Mouse (Mus musculus) limb, embryonic 14.5 days (tissue): ENCODE data around the gene C1ra. TPM values are rescaled to one million over a fixed set of nuclear protein-coding genes. Genes with fewer than 3 reads are reported as not detected.

Experiments used
- ATAC-seq: fragments of 200-750 bp; cut with Nextera tagmentation; 2 replicates; pipeline ENCODE4 v1.8.0; 2017; ENCODE audit warnings: low read depth, moderate number of reproducible peaks, moderate TSS enrichment; ENCODE audit not compliant: low FRiP score
- DNase-seq: peaks from one replicate; pipeline ENCODE4 v3.0.0-alpha.2; 2015; ENCODE audit warnings: low spot score
- H3K27ac ChIP-seq: fragments of 300-500 bp; sonication (generic); replicated peaks from 2 replicates; pipeline ENCODE4 v1.5.1; 2014; ENCODE audit warnings: low read depth, mild to moderate bottlenecking, low read length, moderate library complexity, mixed read lengths
- H3K27me3 ChIP-seq: fragments of 300-500 bp; sonication (generic); 2 replicates; pipeline ENCODE4 v1.6.1; 2014; ENCODE audit warnings: low read length, mixed read lengths; ENCODE audit not compliant: control insufficient read depth, insufficient read depth
- H3K36me3 ChIP-seq: fragments of 300-500 bp; sonication (generic); 2 replicates; pipeline ENCODE4 v1.6.1; 2014; ENCODE audit warnings: mild to moderate bottlenecking, low read length, moderate library complexity, mixed read lengths; ENCODE audit not compliant: control insufficient read depth, insufficient read depth
- H3K4me1 ChIP-seq: fragments of 300-500 bp; sonication (generic); 2 replicates; pipeline ENCODE4 v1.6.1; 2014; ENCODE audit warnings: antibody characterized with exemption, low read length, mixed read lengths; ENCODE audit not compliant: control insufficient read depth, insufficient read depth
- H3K4me2 ChIP-seq: fragments of 300-500 bp; sonication (generic); replicated peaks from 2 replicates; pipeline ENCODE4 v1.6.1; 2014; ENCODE audit warnings: low read depth, mild to moderate bottlenecking, low read length, moderate library complexity; ENCODE audit not compliant: severe bottlenecking
- H3K4me3 ChIP-seq: fragments of 300-500 bp; sonication (generic); replicated peaks from 2 replicates; pipeline ENCODE4 v1.5.1; 2014; ENCODE audit warnings: low read length
- H3K9ac ChIP-seq: fragments of 300-500 bp; sonication (generic); 2 replicates; pipeline ENCODE4 v1.6.1; 2014; ENCODE audit warnings: mild to moderate bottlenecking, low read depth, low read length, moderate library complexity; ENCODE audit not compliant: severe bottlenecking
- H3K9me3 ChIP-seq: fragments of 300-500 bp; sonication (generic); 2 replicates; pipeline ENCODE4 v1.6.1; 2016; ENCODE audit warnings: low read length; ENCODE audit not compliant: control insufficient read depth
- POLR2A ChIP-seq: fragments of 200-500 bp; IDR thresholded peaks from 2 replicates; pipeline ENCODE4 v1.8.0; 2012; ENCODE audit warnings: inconsistent platforms, mild to moderate bottlenecking, moderate library complexity, borderline replicate concordance; ENCODE audit not compliant: insufficient read depth, insufficient read length; ENCODE audit errors: extremely low read depth
- WGBS: fragments of 180-500 bp; shearing (Covaris S2); extraction: QIAGEN DNeasy Blood & Tissue Kit; methylation state at CpG from one replicate; pipeline ENCODE4 v1.1.7; 2014; 5-methylcytosine and 5-hydroxymethylcytosine counted together
- polyA plus RNA-seq, 2 experiments: library from polyadenylated mRNA; depleted of rRNA in 1 of 2; stranded (reverse) in 1 of 2; unstranded in 1 of 2; fragments of >200 nt; fragmentation: Nextera tagmentation in 1 of 2; extraction: Ambion mirVana in 1 of 2; gene quantifications; 2 replicates each; pipeline versions ENCODE4 v1.2.1 to v1.2.3; 2012 to 2014

Gene C1ra
- polyA plus RNA-seq, 2 experiments, result 1.7 to 2.1 TPM

DNA sequence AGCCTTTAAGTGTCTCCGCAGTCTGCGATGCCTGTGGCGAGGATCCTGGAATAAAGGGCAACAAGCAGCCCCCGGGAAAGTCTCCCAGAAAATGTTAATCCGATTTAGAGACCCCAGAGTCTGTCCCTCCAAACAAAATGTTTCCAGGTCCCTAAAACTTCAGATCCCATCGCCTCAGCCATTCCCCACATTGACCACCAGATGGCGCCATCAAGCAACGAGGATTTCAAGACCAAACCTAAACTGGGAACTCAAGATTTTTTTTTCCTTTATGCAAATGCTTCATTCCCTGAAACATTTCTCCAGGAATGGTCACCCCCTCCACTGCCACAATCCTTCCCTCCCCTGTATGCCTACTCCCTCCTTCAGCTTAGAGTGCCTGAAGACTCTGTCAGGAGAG lies 57.8 kb downstream of the C1ra start, which contains the start of gene C1rb:
Gene C1rb, plus strand, starts transcription at position 269 of the 400 bp plus-strand sequence.
- DNase-seq, result peak; percentile 40
- H3K4me2 ChIP-seq, result 0 out of 2 replicates have a peak within 1 kb of the TSS, but pooled peaks have one; percentile 26

More for the DNA sequence above, 57.8 kb downstream of the C1ra start, which contains the start of gene C1rb:
- Histone ChIP-seq H3K27ac (no peak within 1 kb of the TSS), H3K9me3 (no peaks in the 10 kb centered on the region), H3K27me3 (no peaks in the 10 kb centered on the region), H3K9ac (no peak within 1 kb of the TSS), H3K4me1 (no peaks in the 10 kb centered on the region), H3K36me3 (no peaks in the 10 kb centered on the region), H3K4me3 (no peak within 1 kb of the TSS)
- no peak for ATAC-seq
- WGBS, result 7% methylated on average over 8 of the region's 8 CpGs
- no peak for TF ChIP-seq POLR2A

Other genes with a start within 250 kb of the C1ra start
- 0.03 TPM in 2 replicates for gene Cd163, start 207.7 kb upstream of the C1ra start, polyA plus RNA-seq (2012; rRNA removed)
- gene Cd163, start 207.7 kb upstream of the C1ra start, polyA plus RNA-seq (2014; fragmentation: Nextera tagmentation; extraction: Ambion mirVana), result 0.04 and 0.10 TPM in 2 replicates
- gene Pex5, start 97.3 kb upstream of the C1ra start, polyA plus RNA-seq (2012; rRNA removed), result 53.9 and 60.7 TPM in 2 replicates
- 34.7 and 43.3 TPM in 2 replicates for gene Pex5, start 97.3 kb upstream of the C1ra start, polyA plus RNA-seq (2014; fragmentation: Nextera tagmentation; extraction: Ambion mirVana)
- 11.2 and 16.3 TPM in 2 replicates for gene Clstn3, start 47.6 kb upstream of the C1ra start, polyA plus RNA-seq (2012; rRNA removed)
- gene Clstn3, start 47.6 kb upstream of the C1ra start, polyA plus RNA-seq (2014; fragmentation: Nextera tagmentation; extraction: Ambion mirVana), result 5.1 and 6.4 TPM in 2 replicates
- 0.47 and 0.64 TPM in 2 replicates for gene C1rl, start 19.3 kb upstream of the C1ra start, polyA plus RNA-seq (2012; rRNA removed)
- gene C1rl, start 19.3 kb upstream of the C1ra start, polyA plus RNA-seq (2014; fragmentation: Nextera tagmentation; extraction: Ambion mirVana), result 0.81 and 0.83 TPM in 2 replicates
- 7.9 and 8.5 TPM in 2 replicates for gene C1s1, start 30.0 kb downstream of the C1ra start, polyA plus RNA-seq (2012; rRNA removed)
- 3.3 and 3.4 TPM in 2 replicates for gene C1s1, start 30.0 kb downstream of the C1ra start, polyA plus RNA-seq (2014; fragmentation: Nextera tagmentation; extraction: Ambion mirVana)
- gene C1rb, start 57.9 kb downstream of the C1ra start, polyA plus RNA-seq (2012; rRNA removed), result not detected in 2 replicates
- 0.11 TPM in 1 of 2 replicates, not detected in the other for gene C1rb, start 57.9 kb downstream of the C1ra start, polyA plus RNA-seq (2014; fragmentation: Nextera tagmentation; extraction: Ambion mirVana)
- gene C1s2, start 123.7 kb downstream of the C1ra start, polyA plus RNA-seq (2012; rRNA removed), result 0.23 and 0.24 TPM in 2 replicates
- gene C1s2, start 123.7 kb downstream of the C1ra start, polyA plus RNA-seq (2014; fragmentation: Nextera tagmentation; extraction: Ambion mirVana), result 0.10 TPM in 1 of 2 replicates, not detected in the other
- 80.8 and 101 TPM in 2 replicates for gene Lpcat3, start 150.6 kb downstream of the C1ra start, polyA plus RNA-seq (2012; rRNA removed)
- 49.3 and 51.7 TPM in 2 replicates for gene Lpcat3, start 150.6 kb downstream of the C1ra start, polyA plus RNA-seq (2014; fragmentation: Nextera tagmentation; extraction: Ambion mirVana)
- 135 and 148 TPM in 2 replicates for gene Emg1, start 199.8 kb downstream of the C1ra start, polyA plus RNA-seq (2012; rRNA removed)
- gene Emg1, start 199.8 kb downstream of the C1ra start, polyA plus RNA-seq (2014; fragmentation: Nextera tagmentation; extraction: Ambion mirVana), result 179 and 185 TPM in 2 replicates
- 203 and 205 TPM in 2 replicates for gene Phb2, start 199.9 kb downstream of the C1ra start, polyA plus RNA-seq (2012; rRNA removed)
- 295 and 296 TPM in 2 replicates for gene Phb2, start 199.9 kb downstream of the C1ra start, polyA plus RNA-seq (2014; fragmentation: Nextera tagmentation; extraction: Ambion mirVana)
- 9.4 and 9.6 TPM in 2 replicates for gene Ptpn6, start 226.3 kb downstream of the C1ra start, polyA plus RNA-seq (2012; rRNA removed)
- 13.9 and 14.2 TPM in 2 replicates for gene Ptpn6, start 226.3 kb downstream of the C1ra start, polyA plus RNA-seq (2014; fragmentation: Nextera tagmentation; extraction: Ambion mirVana)
- 285 and 290 TPM in 2 replicates for gene Grcc10, start 229.0 kb downstream of the C1ra start, polyA plus RNA-seq (2012; rRNA removed)
- gene Grcc10, start 229.0 kb downstream of the C1ra start, polyA plus RNA-seq (2014; fragmentation: Nextera tagmentation; extraction: Ambion mirVana), result 438 and 458 TPM in 2 replicates
- gene Gm45234, start 243.6 kb downstream of the C1ra start, polyA plus RNA-seq (2012; rRNA removed), result not detected in 2 replicates
- not detected in 2 replicates for gene Gm45234, start 243.6 kb downstream of the C1ra start, polyA plus RNA-seq (2014; fragmentation: Nextera tagmentation; extraction: Ambion mirVana)
- gene Atn1, start 244.1 kb downstream of the C1ra start, polyA plus RNA-seq (2012; rRNA removed), result 102 and 141 TPM in 2 replicates
- 14.6 and 19.4 TPM in 2 replicates for gene Atn1, start 244.1 kb downstream of the C1ra start, polyA plus RNA-seq (2014; fragmentation: Nextera tagmentation; extraction: Ambion mirVana)